Mouse (Mus musculus): ENCODE measurements at regions not wholly inside any gene's neighbourhood (a gene's known extent, or its start where the extent isn't known, plus 50 kb on each side); places are given as distances from the start of the nearest gene placed in this dataset.

DNA sequence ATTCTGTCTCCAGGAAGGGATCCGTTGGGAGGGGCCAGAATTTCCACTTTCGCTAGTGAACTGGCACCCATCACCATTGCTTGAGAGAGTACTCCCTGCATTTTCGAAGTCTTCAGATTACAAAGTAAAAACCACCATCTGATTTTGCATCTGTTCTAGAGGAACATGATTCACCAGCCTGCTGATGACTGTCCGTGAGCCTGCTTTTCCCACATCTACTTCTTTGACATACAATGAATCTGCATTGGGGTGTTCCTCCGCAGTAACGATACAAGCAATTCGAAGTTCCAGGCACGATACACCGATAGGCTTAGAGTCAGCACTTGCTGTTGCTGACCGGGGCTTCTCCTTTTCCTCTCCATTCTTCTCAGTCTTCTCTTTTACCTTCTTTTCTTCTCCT lies 285.1 kb upstream of the Gm4791 start:
- Histone ChIP-seq H3K27me3 (ENCODE audit: control insufficient read depth, insufficient read depth, low read length) (no peaks in the 10 kb centered on the region), H3K9ac (replicated peaks; ENCODE audit: low read length) (no peak overlapping the region), H3K4me1 (ENCODE audit: control insufficient read depth, insufficient read depth, low read length) (no peaks in the 10 kb centered on the region), H3K4me2 (ENCODE audit: low read depth, low read length) (no peak overlapping the region), H3K9me3 (replicated peaks; ENCODE audit: control insufficient read depth, low read length) (no peaks in the 10 kb centered on the region), H3K36me3 (replicated peaks; ENCODE audit: control insufficient read depth, insufficient read depth, low read depth, low read length) (no peaks in the 10 kb centered on the region), H3K4me3 (ENCODE audit: low read depth, low read length) (no peak overlapping the region), H3K27ac (replicated peaks; ENCODE audit: low read depth, low read length) (no peak overlapping the region)
- DNase-seq (ENCODE audit: low spot score) (no peak), ATAC-seq (replicated peaks; ENCODE audit: insufficient number of reproducible peaks, low FRiP score, low TSS enrichment, low read depth) (no peak)
- 88% methylated on average over 10 of the region's 10 CpGs for WGBS

DNA sequence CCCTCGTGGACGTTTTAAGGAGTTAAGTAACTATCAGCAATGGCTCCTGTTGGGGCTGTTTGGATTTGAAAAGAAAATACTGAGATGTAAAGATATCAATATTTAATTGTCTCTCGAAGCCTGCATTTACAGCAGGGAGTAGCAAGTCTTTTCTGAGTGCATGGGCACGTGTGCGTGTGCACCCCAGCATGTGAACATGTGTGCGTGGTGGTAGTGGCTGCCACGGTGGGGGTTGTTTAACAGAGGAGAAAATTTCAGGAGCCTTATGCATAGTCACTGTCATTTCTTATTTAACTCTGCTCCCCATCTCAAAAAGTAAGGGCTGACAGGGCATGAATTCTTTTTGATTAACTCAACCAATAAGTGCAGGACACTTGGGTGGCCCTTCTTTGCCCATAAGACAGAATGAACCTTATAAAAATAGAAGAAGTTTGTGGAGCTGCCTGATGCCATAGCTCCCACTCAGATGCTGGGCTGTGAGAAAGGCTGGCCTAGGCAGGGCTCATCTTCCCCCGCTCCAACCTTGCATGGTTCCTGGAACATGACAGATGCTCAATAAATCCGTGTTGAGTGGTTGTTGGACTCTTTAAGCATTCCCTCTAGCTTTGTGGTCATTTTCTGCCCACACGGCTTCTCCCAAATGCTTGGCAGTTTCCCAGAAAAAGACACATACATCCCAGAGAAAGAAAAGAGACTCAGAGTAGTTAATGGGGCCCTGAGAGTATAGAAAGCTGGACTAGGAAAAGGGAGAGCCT lies 294.2 kb upstream of the Gm4791 start:
- H3K27me3 ChIP-seq (ENCODE audit: control insufficient read depth, insufficient read depth, low read length), result no peaks in the 10 kb centered on the region
- no peaks in the 10 kb centered on the region for H3K36me3 ChIP-seq (replicated peaks; ENCODE audit: control insufficient read depth, insufficient read depth, low read depth, low read length)
- H3K9ac ChIP-seq (replicated peaks; ENCODE audit: low read length), result no peak overlapping the region
- no peak overlapping the region for H3K27ac ChIP-seq (replicated peaks; ENCODE audit: low read depth, low read length)
- DNase-seq (ENCODE audit: low spot score) (no peak), ATAC-seq (replicated peaks; ENCODE audit: insufficient number of reproducible peaks, low FRiP score, low TSS enrichment, low read depth) (no peak)
- H3K4me2 ChIP-seq (ENCODE audit: low read depth, low read length), result no peak overlapping the region
- WGBS, result 74% methylated on average over 10 of the region's 10 CpGs
- H3K9me3 ChIP-seq (replicated peaks; ENCODE audit: control insufficient read depth, low read length), result no peaks in the 10 kb centered on the region
- no peak overlapping the region for H3K4me3 ChIP-seq (ENCODE audit: low read depth, low read length)
- H3K4me1 ChIP-seq (ENCODE audit: control insufficient read depth, insufficient read depth, low read length), result no peaks in the 10 kb centered on the region

DNA sequence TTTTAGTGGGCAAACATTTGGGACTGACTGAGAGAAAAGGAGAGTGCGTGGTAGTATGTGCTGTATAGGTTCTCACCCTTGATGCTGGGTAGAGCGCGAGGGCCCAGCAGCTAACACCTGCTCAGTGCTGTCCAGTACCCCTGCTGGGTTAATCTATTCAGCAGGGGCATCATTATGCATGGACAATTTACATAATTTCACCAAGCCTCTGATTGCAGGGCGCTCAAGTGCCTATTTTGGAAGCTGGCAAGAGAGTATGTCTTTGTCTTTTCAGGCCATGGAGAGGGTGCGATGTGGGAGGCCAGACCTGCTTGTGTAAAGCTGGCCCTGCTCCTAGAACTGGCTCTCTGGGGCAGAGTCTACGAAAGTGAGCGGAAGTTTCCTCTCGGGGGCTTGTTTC lies 294.9 kb upstream of the Gm4791 start:
- no peaks in the 10 kb centered on the region for H3K36me3 ChIP-seq (replicated peaks; ENCODE audit: control insufficient read depth, insufficient read depth, low read depth, low read length)
- H3K4me3 ChIP-seq (ENCODE audit: low read depth, low read length), result no peak overlapping the region
- no peak overlapping the region for H3K27ac ChIP-seq (replicated peaks; ENCODE audit: low read depth, low read length)
- H3K27me3 ChIP-seq (ENCODE audit: control insufficient read depth, insufficient read depth, low read length), result no peaks in the 10 kb centered on the region
- no peaks in the 10 kb centered on the region for H3K4me1 ChIP-seq (ENCODE audit: control insufficient read depth, insufficient read depth, low read length)
- ATAC-seq (replicated peaks; ENCODE audit: insufficient number of reproducible peaks, low FRiP score, low TSS enrichment, low read depth), result no peak
- WGBS, result 51% methylated on average over 8 of the region's 8 CpGs
- no peak overlapping the region for H3K4me2 ChIP-seq (ENCODE audit: low read depth, low read length)
- H3K9me3 ChIP-seq (replicated peaks; ENCODE audit: control insufficient read depth, low read length), result no peaks in the 10 kb centered on the region
- H3K9ac ChIP-seq (replicated peaks; ENCODE audit: low read length), result no peak overlapping the region
- no peak for DNase-seq (ENCODE audit: low spot score)

DNA sequence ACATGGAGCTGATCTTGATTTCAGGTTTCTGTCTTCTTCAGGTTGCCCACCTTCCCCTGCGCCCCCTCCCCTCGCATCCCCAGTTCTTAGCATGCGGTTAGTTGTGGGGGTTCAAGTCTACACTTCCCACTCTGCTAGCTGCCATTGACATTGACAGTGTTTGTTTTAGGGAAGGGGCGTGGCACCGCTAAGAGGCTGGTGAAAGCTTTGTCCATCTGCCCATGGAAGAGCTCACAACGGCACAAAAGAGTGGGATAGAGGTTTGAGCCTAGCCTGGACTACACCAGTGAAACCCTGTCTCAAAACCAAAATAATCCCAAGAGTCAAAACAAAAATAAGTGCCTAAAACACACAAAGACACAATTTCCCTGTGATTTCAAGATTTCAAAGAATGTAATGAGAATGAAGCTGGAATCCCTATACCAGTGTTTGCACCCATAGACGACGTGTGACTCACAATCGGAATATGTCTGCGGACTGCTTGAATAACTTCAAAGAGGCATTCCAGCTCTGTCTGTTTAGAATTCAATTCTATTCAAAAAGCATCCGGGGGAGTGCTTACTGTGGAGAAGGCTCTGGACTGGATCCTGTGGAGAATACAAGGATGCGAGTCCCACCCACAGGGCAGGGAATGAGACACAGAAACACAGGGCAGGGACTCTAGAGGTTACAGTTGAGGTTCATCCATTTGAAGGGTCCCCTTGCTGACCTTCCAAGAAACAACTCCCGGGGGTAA lies 295.5 kb upstream of the Gm4791 start:
- no peaks in the 10 kb centered on the region for H3K4me1 ChIP-seq (ENCODE audit: control insufficient read depth, insufficient read depth, low read length)
- H3K27me3 ChIP-seq (ENCODE audit: control insufficient read depth, insufficient read depth, low read length), result no peaks in the 10 kb centered on the region
- ATAC-seq (replicated peaks; ENCODE audit: insufficient number of reproducible peaks, low FRiP score, low TSS enrichment, low read depth), result no peak
- H3K9ac ChIP-seq (replicated peaks; ENCODE audit: low read length), result no peak overlapping the region
- 74% methylated on average over 13 of the region's 13 CpGs for WGBS
- no peak for DNase-seq (ENCODE audit: low spot score)
- no peaks in the 10 kb centered on the region for H3K36me3 ChIP-seq (replicated peaks; ENCODE audit: control insufficient read depth, insufficient read depth, low read depth, low read length)
- no peak overlapping the region for H3K4me3 ChIP-seq (ENCODE audit: low read depth, low read length)
- no peaks in the 10 kb centered on the region for H3K9me3 ChIP-seq (replicated peaks; ENCODE audit: control insufficient read depth, low read length)
- no peak overlapping the region for H3K4me2 ChIP-seq (ENCODE audit: low read depth, low read length)
- H3K27ac ChIP-seq (replicated peaks; ENCODE audit: low read depth, low read length), result no peak overlapping the region

DNA sequence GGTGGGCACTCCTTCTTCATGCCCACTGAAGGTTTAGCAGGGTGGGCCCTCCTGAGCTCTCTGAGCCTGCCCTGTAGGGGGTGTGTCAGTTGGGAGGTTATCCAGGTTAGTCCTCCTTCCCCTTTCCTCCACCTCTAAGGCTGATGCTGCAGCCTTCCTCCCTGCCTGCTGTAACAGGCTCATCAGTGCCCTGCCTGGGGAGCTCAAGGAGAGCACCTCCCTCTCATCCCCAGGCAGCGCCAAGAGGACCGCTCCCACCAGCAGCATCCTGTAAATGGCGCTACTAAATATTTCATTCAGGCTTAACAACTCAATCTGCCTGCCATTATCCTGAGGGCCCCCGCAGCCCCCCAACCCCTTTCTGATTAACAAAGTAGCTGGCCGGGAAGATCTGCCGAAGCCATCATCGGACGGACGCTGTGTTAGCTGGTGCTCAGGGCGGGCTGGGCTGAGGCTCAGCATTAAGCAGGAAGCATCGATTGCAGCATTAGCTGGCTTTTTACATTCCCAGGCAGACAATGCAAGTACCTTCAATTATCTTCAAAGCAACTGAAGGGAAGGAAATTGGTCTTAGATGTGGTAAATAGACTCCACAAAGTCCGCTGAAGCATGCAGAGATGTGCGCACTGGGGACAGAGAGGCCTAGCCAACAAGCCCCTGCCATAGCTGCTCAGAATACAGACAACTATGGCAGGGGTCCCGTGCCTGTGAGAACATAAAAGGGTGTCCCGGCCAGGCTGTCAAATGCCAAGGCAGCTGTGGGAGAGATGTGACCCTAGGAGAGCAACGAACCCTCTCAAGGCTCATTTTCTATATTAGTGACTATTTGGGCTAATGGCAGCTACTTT lies 296.3 kb upstream of the Gm4791 start:
- DNase-seq (ENCODE audit: low spot score) (no peak), ATAC-seq (replicated peaks; ENCODE audit: insufficient number of reproducible peaks, low FRiP score, low TSS enrichment, low read depth) (no peak)
- no peak overlapping the region for H3K9ac ChIP-seq (replicated peaks; ENCODE audit: low read length)

DNA sequence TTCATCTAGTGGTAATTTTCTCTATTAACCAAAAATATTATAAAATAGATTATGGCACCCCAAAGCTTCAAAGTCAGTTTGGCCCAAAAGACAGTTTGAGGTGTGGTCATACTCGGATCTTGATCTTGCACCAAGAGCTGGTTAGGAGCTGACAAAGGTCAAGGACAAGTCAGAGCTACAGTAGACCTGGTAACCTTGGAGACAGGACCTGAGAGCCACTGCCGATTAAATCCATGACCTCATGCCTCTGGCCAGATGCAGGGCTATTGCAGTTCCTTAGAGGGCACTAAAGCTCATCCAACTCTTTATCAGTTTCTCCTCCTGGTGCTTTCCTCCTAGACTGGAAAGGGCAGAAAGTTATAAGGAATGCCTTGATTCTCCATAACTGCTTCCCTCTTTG lies 302.4 kb upstream of the Gm4791 start:
- DNase-seq (ENCODE audit: low spot score) (no peak), ATAC-seq (replicated peaks; ENCODE audit: insufficient number of reproducible peaks, low FRiP score, low TSS enrichment, low read depth) (no peak)
- no peaks in the 10 kb centered on the region for H3K9me3 ChIP-seq (replicated peaks; ENCODE audit: control insufficient read depth, low read length)
- H3K4me1 ChIP-seq (ENCODE audit: control insufficient read depth, insufficient read depth, low read length), result no peaks in the 10 kb centered on the region
- no peaks in the 10 kb centered on the region for H3K27me3 ChIP-seq (ENCODE audit: control insufficient read depth, insufficient read depth, low read length)
- H3K4me3 ChIP-seq (ENCODE audit: low read depth, low read length), result no peak overlapping the region
- WGBS, result 62% methylated on average over 2 of the region's 2 CpGs
- H3K4me2 ChIP-seq (ENCODE audit: low read depth, low read length), result no peak overlapping the region
- H3K36me3 ChIP-seq (replicated peaks; ENCODE audit: control insufficient read depth, insufficient read depth, low read depth, low read length), result no peaks in the 10 kb centered on the region
- H3K27ac ChIP-seq (replicated peaks; ENCODE audit: low read depth, low read length), result no peak overlapping the region
- no peak overlapping the region for H3K9ac ChIP-seq (replicated peaks; ENCODE audit: low read length)

More for the DNA sequence above, 296.3 kb upstream of the Gm4791 start:
- H3K4me3 ChIP-seq (ENCODE audit: low read depth, low read length), result no peak overlapping the region
- H3K4me1 ChIP-seq (ENCODE audit: control insufficient read depth, insufficient read depth, low read length), result no peaks in the 10 kb centered on the region
- H3K9me3 ChIP-seq (replicated peaks; ENCODE audit: control insufficient read depth, low read length), result no peaks in the 10 kb centered on the region
- WGBS, result 30% methylated on average over 16 of the region's 16 CpGs
- H3K36me3 ChIP-seq (replicated peaks; ENCODE audit: control insufficient read depth, insufficient read depth, low read depth, low read length), result no peaks in the 10 kb centered on the region
- H3K27me3 ChIP-seq (ENCODE audit: control insufficient read depth, insufficient read depth, low read length), result no peaks in the 10 kb centered on the region
- H3K27ac ChIP-seq (replicated peaks; ENCODE audit: low read depth, low read length), result no peak overlapping the region
- H3K4me2 ChIP-seq (ENCODE audit: low read depth, low read length), result no peak overlapping the region

DNA sequence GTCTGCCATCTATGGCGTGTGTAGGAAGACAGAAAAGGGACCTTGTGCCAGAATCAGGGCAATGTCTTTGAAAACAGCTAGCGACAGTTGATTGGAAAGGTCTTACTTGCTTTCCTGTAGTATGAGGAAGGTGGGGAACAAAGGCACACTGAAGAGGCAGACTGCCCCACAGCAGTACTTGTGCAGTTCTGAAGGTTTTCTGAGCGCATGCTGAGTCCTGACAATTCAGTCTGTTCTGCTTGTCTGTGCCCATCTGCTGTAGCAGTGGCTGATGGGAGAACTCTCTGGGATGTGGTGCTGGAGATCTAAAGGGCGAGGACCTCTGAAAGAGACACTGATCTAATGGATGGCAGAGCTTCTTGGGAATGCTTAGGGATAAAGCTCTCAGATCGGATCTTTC lies 309.2 kb upstream of the Gm4791 start:
- no peak for DNase-seq (ENCODE audit: low spot score)
- H3K9ac ChIP-seq (replicated peaks; ENCODE audit: low read length), result no peak overlapping the region
- no peak for ATAC-seq (replicated peaks; ENCODE audit: insufficient number of reproducible peaks, low FRiP score, low TSS enrichment, low read depth)
- H3K27me3 ChIP-seq (ENCODE audit: control insufficient read depth, insufficient read depth, low read length), result no peaks in the 10 kb centered on the region
- 82% methylated on average over 5 of the region's 5 CpGs for WGBS
- no peaks in the 10 kb centered on the region for H3K9me3 ChIP-seq (replicated peaks; ENCODE audit: control insufficient read depth, low read length)
- no peaks in the 10 kb centered on the region for H3K36me3 ChIP-seq (replicated peaks; ENCODE audit: control insufficient read depth, insufficient read depth, low read depth, low read length)
- no peak overlapping the region for H3K4me3 ChIP-seq (ENCODE audit: low read depth, low read length)
- no peaks in the 10 kb centered on the region for H3K4me1 ChIP-seq (ENCODE audit: control insufficient read depth, insufficient read depth, low read length)
- H3K4me2 ChIP-seq (ENCODE audit: low read depth, low read length), result no peak overlapping the region
- no peak overlapping the region for H3K27ac ChIP-seq (replicated peaks; ENCODE audit: low read depth, low read length)
